Comparison of ENCODE assay signal across 20 mouse cellular contexts in genomic region chr12:81175252-81175651, GRCm38 (mm10).
DNase-seq lines count a peak whose midpoint lies in the region; ATAC-seq and TF ChIP-seq lines count a peak whose summit lies in the region.
"Had no signal": no experiment of that assay in that cellular context is flagged by ENCODE, and none has a peak within 500 bp of the region (broad histone marks: within the 10 kb centered on the region; RNA-seq: fewer than 3 reads in every experiment).

No protein-coding gene starts in this region.

- H3K27me3 ChIP-seq in hindbrain, embryonic 12.5 days, result no peaks in the 10 kb centered on the region
- no peaks in the 10 kb centered on the region for H3K27me3 ChIP-seq in hindbrain, embryonic 11.5 days (ENCODE audit: control insufficient read depth, insufficient read depth, low read length)
- no peaks in the 10 kb centered on the region for H3K27me3 ChIP-seq in midbrain, embryonic 11.5 days (ENCODE audit: control insufficient read depth, insufficient read depth, low read length)
- H3K27me3 ChIP-seq in midbrain, postnatal 0 days (ENCODE audit: insufficient read depth, low read length), result no peaks in the 10 kb centered on the region
- H3K27me3 ChIP-seq in Patski, result peaks cover 18% of the 10 kb centered on the region
- H3K27me3 ChIP-seq: embryonic facial prominence, embryonic 12.5 days; forebrain, embryonic 13.5 days; heart, embryonic 15.5 days had no signal

- in situ Hi-C loops in Patski (cut with MboI; ENCODE audit: low pct_unique_long_range_greater_than_20kb), result loop anchor here (25.0 kb wide), 1 partner anchor 413 kb away; the partner anchor contains the start of gene Ccdc177

- CTCF ChIA-PET in Patski (lab: Charles Lee), result no interaction called here

- H3K9ac ChIP-seq in hindbrain, embryonic 12.5 days, result no peak overlapping the region
- no peak overlapping the region for H3K9ac ChIP-seq in hindbrain, embryonic 11.5 days (ENCODE audit: low read depth, low read length)
- no peak overlapping the region for H3K9ac ChIP-seq in midbrain, embryonic 11.5 days (ENCODE audit: low read length)
- H3K9ac ChIP-seq in midbrain, postnatal 0 days (replicated peaks; ENCODE audit: low read length, poor library complexity, severe bottlenecking), result no peak overlapping the region
- H3K9ac ChIP-seq: embryonic facial prominence, embryonic 12.5 days; forebrain, embryonic 13.5 days; forebrain, postnatal 0 days; heart, embryonic 15.5 days had no signal

- no peaks in the 10 kb centered on the region for H3K9me3 ChIP-seq in hindbrain, embryonic 12.5 days (replicated peaks)
- H3K9me3 ChIP-seq in hindbrain, embryonic 11.5 days (ENCODE audit: control insufficient read depth, low read length), result no peaks in the 10 kb centered on the region
- H3K9me3 ChIP-seq in midbrain, embryonic 11.5 days (ENCODE audit: control insufficient read depth, low read length), result no peaks in the 10 kb centered on the region
- no peaks in the 10 kb centered on the region for H3K9me3 ChIP-seq in midbrain, postnatal 0 days (ENCODE audit: low read length)
- H3K9me3 ChIP-seq: embryonic facial prominence, embryonic 12.5 days; forebrain, embryonic 13.5 days; heart, embryonic 15.5 days had no signal

- peaks cover 9% of the 10 kb centered on the region for H3K4me1 ChIP-seq in hindbrain, embryonic 12.5 days
- H3K4me1 ChIP-seq in hindbrain, embryonic 11.5 days (replicated peaks; ENCODE audit: control insufficient read depth, insufficient read depth, low read length), result no peaks in the 10 kb centered on the region
- no peaks in the 10 kb centered on the region for H3K4me1 ChIP-seq in midbrain, embryonic 11.5 days (ENCODE audit: control insufficient read depth, insufficient read depth, low read length)
- H3K4me1 ChIP-seq in midbrain, postnatal 0 days (ENCODE audit: insufficient read depth, low read length), result no peaks in the 10 kb centered on the region
- H3K4me1 ChIP-seq in olfactory bulb, adult 2 months (ENCODE audit: control insufficient read depth, insufficient read depth, low read length), result peaks cover 14% of the 10 kb centered on the region
- H3K4me1 ChIP-seq: forebrain, embryonic 13.5 days; heart, embryonic 15.5 days had no signal

- ATAC-seq in hindbrain, embryonic 12.5 days (ENCODE audit: low FRiP score), result no peak
- no peak for ATAC-seq in hindbrain, embryonic 11.5 days (ENCODE audit: low FRiP score)
- no peak for ATAC-seq in midbrain, embryonic 11.5 days (ENCODE audit: low FRiP score)
- ATAC-seq in midbrain, postnatal 0 days (ENCODE audit: low FRiP score), result no peak
- ATAC-seq in Patski, result peak; percentile 72
- ATAC-seq: activated CD4-positive, CD25-positive, alpha-beta regulatory T cell, adult 4 months; forebrain, embryonic 13.5 days; forebrain, postnatal 0 days; hindbrain, embryonic 16.5 days had no signal

- TF ChIP-seq CTCF in midbrain, postnatal 0 days (IDR thresholded peaks at IDR 0.05), result no peak
- no peak for TF ChIP-seq CTCF in Patski (IDR thresholded peaks at IDR 0.05)
- no peak for TF ChIP-seq CTCF in olfactory bulb, adult 2 months (IDR thresholded peaks at IDR 0.05; ENCODE audit: insufficient read depth, low read depth, low read length)

- H3K4me2 ChIP-seq in hindbrain, embryonic 12.5 days (replicated peaks), result no peak overlapping the region
- no peak overlapping the region for H3K4me2 ChIP-seq in hindbrain, embryonic 11.5 days (replicated peaks; ENCODE audit: low read depth, low read length)
- no peak overlapping the region for H3K4me2 ChIP-seq in midbrain, embryonic 11.5 days
- H3K4me2 ChIP-seq in midbrain, postnatal 0 days (ENCODE audit: low read depth, low read length, poor library complexity, severe bottlenecking), result no peak overlapping the region
- H3K4me2 ChIP-seq: embryonic facial prominence, embryonic 12.5 days; forebrain, embryonic 13.5 days; heart, embryonic 11.5 days; heart, embryonic 15.5 days had no signal

- no peak for DNase-seq in hindbrain, embryonic 11.5 days (ENCODE audit: low spot score)
- peak; percentile 81 for DNase-seq in midbrain, embryonic 11.5 days (ENCODE audit: low spot score, missing footprints)
- DNase-seq in midbrain, postnatal 0 days (ENCODE audit: low spot score), result no peak
- no peak for DNase-seq in Patski (ENCODE audit: low read depth, low spot score)
- no peak for DNase-seq in urinary bladder, postnatal 4 days (ENCODE audit: low spot score in 2 of 2)
- DNase-seq: adrenal gland, postnatal 36 days; cerebellum, adult 2 months; cerebellum, postnatal 14 days; forebrain, postnatal 0 days; gastrocnemius, postnatal 14 days; heart, adult 2 months; heart, postnatal 14 days had no signal

- no peak overlapping the region for H3K4me3 ChIP-seq in hindbrain, embryonic 12.5 days
- no peak overlapping the region for H3K4me3 ChIP-seq in hindbrain, embryonic 11.5 days (ENCODE audit: low read depth, low read length)
- no peak overlapping the region for H3K4me3 ChIP-seq in midbrain, embryonic 11.5 days (ENCODE audit: low read depth, low read length)
- H3K4me3 ChIP-seq in midbrain, postnatal 0 days (ENCODE audit: low read depth, low read length), result no peak overlapping the region
- H3K4me3 ChIP-seq in olfactory bulb, adult 2 months (ENCODE audit: insufficient read depth, low read depth, low read length), result no peak overlapping the region
- H3K4me3 ChIP-seq: embryonic facial prominence, embryonic 12.5 days; forebrain, embryonic 13.5 days; heart, adult 2 months; heart, embryonic 15.5 days had no signal

- H3K36me3 ChIP-seq in hindbrain, embryonic 12.5 days, result 0 out of 2 replicates have a peak, but pooled peaks cover 7% of the 10 kb centered on the region
- H3K36me3 ChIP-seq in hindbrain, embryonic 11.5 days (ENCODE audit: control insufficient read depth, insufficient read depth, low read length), result no peaks in the 10 kb centered on the region
- H3K36me3 ChIP-seq in midbrain, embryonic 11.5 days (ENCODE audit: control insufficient read depth, insufficient read depth, low read length), result no peaks in the 10 kb centered on the region
- no peaks in the 10 kb centered on the region for H3K36me3 ChIP-seq in midbrain, postnatal 0 days (ENCODE audit: insufficient read depth, low read length)
- H3K36me3 ChIP-seq: embryonic facial prominence, embryonic 12.5 days; heart, embryonic 15.5 days had no signal

- 0 out of 2 replicates have a peak overlapping the region, but pooled peaks have one; percentile 4 for H3K27ac ChIP-seq in hindbrain, embryonic 12.5 days
- H3K27ac ChIP-seq in hindbrain, embryonic 11.5 days (ENCODE audit: low read depth, low read length), result no peak overlapping the region
- H3K27ac ChIP-seq in midbrain, embryonic 11.5 days (ENCODE audit: low read depth, low read length), result no peak overlapping the region
- H3K27ac ChIP-seq in midbrain, postnatal 0 days (ENCODE audit: low read depth, low read length), result no peak overlapping the region
- 0 out of 2 replicates have a peak overlapping the region, but pooled peaks have one; percentile 9 for H3K27ac ChIP-seq in olfactory bulb, adult 2 months (ENCODE audit: insufficient read depth, low read depth, low read length)
- H3K27ac ChIP-seq: embryonic facial prominence, embryonic 12.5 days; forebrain, embryonic 13.5 days; heart, adult 2 months; heart, embryonic 15.5 days had no signal

- POLR2A ChIA-PET in Patski (lab: Charles Lee), result no interaction called here

- WGBS in hindbrain, embryonic 12.5 days, result 62% methylated on average over 9 of the region's 9 CpGs
- WGBS in hindbrain, embryonic 11.5 days, result 65% methylated on average over 9 of the region's 9 CpGs
- 63% methylated on average over 9 of the region's 9 CpGs for WGBS in midbrain, embryonic 11.5 days
- WGBS in midbrain, postnatal 0 days, result 55% methylated on average over 9 of the region's 9 CpGs
- 57% methylated on average over 9 of the region's 9 CpGs for WGBS in olfactory bulb, adult 2 months

- no peak for TF ChIP-seq POLR2A in olfactory bulb, adult 2 months (IDR thresholded peaks at IDR 0.05; ENCODE audit: insufficient read depth, low read depth, low read length)

Comparison
In these comparisons a context has a peak if more than half of its experiments do, and no peak if none do; other contexts are left out.
1. H3K27ac ChIP-seq: peak in hindbrain, embryonic 12.5 days (single experiment) and olfactory bulb, adult 2 months (single experiment); none in hindbrain, embryonic 11.5 days (single experiment), midbrain, embryonic 11.5 days (single experiment) and midbrain, postnatal 0 days (single experiment).